Mouse (Mus musculus) stomach, postnatal 0 days (tissue): ENCODE measurements at regions not wholly inside any gene's neighbourhood (a gene's known extent, or its start where the extent isn't known, plus 50 kb on each side); places are given as distances from the start of the nearest gene placed in this dataset.

ENCODE experiments used
- CTCF ChIP-seq: IDR thresholded peaks from 2 replicates; pipeline ENCODE4 v1.5.1; 2016; ENCODE audit warnings: antibody characterized with exemption, low read depth, mild to moderate bottlenecking, moderate library complexity
- EP300 ChIP-seq: optimal IDR thresholded peaks from 2 replicates; pipeline ENCODE3; 2016; ENCODE audit warnings: antibody characterized with exemption

GRCm38 (mm10) chr3:102657531-102658060 lies 76.7 kb upstream of the Tspan2 start:
- TF ChIP-seq CTCF (no peak), EP300 (no peak)
